Mouse (Mus musculus): ENCODE data around the gene Mpzl3.

The Mpzl3 gene

DNA sequence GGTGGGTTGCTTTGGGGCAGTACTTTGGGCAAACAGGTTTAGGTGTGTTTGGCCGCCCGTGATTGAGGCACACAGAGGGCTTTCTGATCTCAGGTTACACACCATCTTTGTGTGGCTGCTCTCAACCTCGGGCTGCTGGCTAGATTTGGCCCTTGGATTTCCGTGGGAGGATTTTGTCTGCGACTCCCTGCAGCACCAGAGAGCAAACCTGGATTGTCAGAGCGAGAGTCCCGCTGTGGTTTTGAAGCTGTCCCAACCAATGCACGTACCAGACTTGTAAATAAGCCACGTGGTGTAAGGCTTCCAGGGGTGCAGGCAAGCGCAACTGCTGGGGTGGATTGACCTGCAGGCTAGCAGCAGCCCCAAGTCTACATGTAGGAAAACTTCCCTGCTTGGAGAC is 12.0 kb upstream of the Mpzl3 start:
- 2% methylated on average over 10 of the region's 10 CpGs for WGBS

DNA sequence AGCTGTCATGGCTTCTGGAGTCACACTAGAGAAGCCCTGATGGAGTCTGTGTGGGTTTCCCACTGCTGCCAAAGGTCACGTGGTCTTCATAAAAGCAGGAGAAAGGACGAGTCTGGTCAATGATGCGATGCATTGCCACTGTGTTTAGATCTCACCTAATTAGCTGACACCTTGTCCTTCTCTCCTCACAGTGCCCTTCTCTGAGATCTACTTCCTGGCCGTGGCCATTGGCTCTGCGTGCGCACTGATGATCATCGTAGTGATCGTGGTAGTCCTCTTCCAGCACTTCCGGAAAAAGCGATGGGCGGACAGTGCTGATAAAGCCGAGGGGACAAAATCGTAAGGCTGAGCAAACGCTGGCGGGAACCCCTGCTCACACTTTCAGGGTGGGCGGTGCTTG is 8.0 kb upstream of the Mpzl3 start:
- WGBS: 88% methylated on average over 16 of the region's 16 CpGs

DNA sequence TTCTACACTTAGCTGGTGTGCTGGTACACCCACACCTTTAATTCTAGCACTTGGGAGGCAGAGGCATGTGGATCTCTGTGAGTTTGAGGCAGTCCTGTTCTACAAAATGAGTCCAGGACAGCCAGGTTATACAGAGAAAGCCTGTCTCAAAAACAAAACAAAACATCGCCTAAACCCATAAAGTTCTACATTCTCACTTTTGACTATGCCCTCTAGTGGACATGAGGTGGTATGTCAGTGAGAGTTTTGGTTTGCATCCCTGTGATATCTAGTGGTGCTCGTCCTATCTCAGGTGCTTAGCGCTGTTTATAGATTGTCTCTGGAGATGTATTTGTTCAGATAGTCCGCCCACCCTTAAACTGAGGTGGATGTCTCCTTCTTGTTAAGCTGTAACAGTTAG is 6.5 kb upstream of the Mpzl3 start:
- WGBS: 21% methylated on average over 4 of the region's 4 CpGs

DNA sequence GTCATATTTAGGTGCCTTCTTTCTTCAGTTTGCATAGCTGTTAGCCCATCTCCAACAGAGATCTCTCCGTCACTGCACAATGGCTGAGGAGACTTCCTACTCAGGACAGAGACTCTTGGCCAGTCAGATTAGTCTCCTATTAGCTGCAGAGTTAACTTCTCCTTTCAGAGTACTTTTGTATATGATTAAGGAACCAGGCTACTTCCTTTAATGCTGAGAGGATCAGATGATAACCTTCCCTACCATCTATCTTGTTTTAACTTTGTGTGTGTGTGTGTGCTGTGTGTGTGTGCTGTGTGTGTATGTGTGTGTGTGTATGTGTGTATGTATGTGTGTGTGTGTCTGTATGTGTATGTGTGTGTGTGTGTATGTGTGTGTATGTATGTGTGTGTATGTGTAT is 5.3 kb upstream of the Mpzl3 start:
- WGBS: 79% methylated on average over 1 of the region's 1 CpGs

DNA sequence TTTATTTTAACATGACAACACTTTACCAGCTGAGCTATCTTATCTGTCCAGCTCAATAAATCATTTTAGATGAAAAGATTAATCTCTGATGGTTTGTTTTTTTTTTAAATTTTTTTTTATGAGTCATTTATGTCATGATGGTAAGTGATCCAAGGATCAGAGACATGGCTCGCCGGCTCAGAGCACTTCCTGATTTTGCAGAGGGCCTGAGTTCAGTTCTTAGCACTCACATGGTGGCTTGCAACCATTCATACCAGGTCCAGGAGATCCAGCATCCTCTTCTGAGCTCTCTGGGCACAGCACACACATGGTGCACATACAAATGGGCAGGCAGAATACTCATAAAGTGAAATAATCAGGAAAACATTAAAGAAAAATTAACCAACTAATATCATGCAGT is 4.7 kb upstream of the Mpzl3 start:
- WGBS: 86% methylated on average over 2 of the region's 2 CpGs

DNA sequence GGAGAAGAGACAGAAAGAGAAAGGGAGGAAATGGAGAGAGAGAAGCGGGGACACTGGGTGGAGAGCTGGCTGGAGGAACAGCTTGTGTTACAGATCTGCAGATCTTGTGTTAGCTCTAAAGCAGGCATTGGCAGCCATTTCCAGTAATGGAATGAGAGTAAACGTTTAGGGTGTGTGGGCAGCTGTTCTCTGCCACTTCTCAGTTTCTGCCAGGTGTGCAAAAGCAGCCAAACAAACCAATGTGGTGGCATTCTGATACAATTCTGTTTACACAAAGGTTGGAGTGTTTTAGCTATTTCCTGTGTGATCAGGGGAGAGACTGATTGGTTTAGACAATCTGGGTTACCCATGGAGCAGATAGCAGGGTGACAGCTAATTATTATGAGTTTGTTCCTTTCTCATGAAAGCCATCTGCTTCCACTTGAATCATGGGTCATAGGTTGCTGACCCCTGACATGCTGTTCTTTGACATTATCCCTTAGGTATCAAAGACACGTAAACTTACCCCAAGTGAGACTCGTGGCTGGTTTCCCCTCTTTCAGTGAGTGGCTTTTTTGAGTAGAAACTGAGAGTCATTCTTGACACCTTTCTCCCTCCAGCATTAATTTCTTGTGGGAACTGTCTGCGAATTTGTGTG is 3.4 kb downstream of the Mpzl3 start:
- WGBS: 55% methylated on average over 5 of the region's 5 CpGs

DNA sequence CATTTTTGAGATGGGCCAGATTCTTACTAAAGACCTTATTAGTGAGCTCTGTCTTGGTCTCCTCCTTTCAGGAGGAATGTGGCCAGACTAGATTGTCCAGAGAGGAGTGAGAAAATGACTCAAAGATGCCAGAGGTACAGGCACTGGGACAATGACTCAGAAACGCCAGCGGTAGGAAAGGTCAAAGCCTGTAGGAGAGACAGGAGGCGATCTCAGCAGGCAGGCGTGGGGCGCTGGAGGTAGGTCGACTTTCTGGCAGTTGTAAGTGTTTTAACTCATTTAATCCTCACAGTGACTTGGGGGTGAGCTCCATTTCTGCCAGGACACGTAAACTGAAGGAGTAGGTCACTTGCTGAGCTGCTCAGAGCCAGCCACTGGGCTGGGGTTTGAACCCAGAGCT is 5.2 kb downstream of the Mpzl3 start:
- 63% methylated on average over 7 of the region's 7 CpGs for WGBS

DNA sequence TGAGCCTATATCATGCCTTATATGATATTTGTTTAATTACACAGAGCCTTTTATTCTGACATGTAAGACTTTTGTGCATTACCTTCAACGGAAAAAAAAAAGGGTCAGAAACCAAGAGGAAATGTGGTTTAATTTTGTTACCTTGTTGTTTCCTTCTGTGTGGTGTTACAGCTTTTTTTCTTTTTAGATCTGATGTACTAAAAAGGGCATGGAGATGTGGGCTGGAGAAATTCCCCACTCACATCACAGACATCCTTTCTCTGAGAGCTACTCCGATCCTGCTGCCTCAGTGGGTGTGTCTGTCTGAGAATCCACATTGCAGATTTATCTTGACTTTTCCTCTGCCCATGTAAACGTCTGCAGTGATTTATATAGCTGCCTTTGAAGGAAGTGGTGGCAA is 7.7 kb downstream of the Mpzl3 start:
- WGBS: 53% methylated on average over 3 of the region's 3 CpGs

DNA sequence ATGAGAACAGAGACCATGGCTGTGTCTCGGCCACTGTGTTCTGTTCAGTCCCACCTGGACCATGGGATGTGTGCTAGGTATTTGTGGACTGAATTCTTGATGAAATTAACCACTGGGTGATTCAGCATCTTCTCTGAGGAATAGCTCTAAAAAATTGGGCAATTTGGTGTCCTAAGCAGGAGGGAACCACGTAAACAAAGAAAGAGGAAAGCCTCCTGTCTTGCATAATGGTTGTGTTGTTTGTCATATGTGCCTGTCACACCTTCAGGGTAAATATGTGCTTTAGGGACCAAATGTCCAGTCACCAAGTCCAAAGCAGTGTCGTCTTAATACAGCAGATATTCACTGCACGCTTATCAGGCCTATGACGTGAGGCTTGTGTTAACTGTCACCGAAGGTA is 9.4 kb downstream of the Mpzl3 start:
- 94% methylated on average over 6 of the region's 6 CpGs for WGBS

DNA sequence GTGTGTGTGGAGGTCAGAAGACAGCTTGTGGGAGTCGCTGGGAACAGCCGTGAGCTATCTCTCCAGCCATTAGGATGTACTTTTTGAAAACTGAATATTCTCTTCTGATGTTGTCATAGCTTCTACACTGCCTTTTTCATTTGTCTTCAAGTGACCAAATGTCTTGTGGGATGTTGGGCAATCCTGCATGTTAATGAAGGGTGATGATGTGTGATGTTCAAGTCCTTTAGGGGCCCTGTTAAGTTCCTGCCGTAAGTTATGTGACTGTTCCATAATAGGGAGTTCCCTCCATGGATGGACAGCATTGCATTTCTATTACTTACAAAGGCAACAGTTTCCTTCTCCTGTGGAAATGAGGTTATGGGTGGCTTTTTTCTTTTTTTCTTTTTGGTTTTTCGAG is 11.7 kb downstream of the Mpzl3 start:
- 83% methylated on average over 4 of the region's 4 CpGs for WGBS

DNA sequence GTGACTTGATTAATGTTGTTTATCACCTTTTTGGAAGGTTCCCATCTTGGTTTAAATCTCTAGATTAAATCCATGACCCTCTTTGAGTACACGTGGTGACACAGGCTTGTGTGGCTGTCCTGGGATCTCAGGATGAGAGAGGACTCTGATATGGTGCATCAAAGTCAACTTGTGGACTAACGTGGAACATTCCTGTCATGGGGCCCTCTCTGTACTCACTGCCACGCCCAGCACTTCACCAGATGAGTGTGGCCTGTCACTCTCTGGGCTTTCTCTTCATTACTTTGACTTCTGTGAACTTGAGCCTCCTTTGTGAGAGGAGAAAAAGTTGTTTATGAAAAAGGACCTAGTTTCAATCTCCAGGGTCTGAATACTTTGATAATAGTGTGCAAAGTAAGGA is 16.8 kb downstream of the Mpzl3 start:
- 73% methylated on average over 3 of the region's 3 CpGs for whole genome bisulfite sequencing

DNA sequence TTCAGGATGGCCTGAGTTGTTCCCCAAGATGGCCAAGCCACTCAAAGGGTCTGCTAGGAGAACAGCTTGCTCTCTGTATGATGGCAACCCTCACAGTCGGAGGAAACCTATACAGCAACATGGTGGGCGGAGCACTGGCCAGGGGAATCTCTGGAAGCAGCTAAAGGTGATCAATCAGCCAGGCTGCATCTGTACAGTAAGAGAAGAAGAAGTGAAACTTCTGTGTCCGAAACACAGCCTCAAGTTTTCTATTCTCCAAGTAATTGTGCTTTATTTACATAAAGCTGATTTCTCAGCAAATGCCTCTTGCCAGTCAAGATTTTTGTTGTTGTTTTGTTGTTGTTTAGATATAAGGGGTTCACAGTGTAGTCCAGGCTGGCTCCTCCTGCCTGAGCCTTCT is 22.9 kb downstream of the Mpzl3 start:
- WGBS: 67% methylated on average over 3 of the region's 3 CpGs

DNA sequence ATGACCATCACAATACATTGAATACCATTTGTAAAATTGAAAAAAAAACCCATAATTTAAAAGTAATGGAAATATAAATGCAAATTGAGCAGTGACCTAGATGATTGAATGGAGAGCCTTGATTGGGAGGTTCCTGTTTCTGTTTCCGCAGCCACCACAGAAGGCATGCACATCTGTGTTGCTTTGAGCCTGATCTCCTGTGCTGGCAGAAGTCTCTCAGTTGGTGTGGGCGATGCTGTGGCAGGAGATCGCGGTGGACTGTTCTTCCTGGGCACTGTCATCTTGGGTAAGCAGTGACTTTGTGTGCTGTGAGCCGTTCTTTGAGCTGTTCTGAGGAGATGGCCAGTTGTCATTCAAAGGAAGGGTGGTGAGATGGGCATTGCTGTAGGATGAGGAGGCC is 24.0 kb downstream of the Mpzl3 start, which contains the start of gene Jaml:
Gene Jaml, plus strand, starts transcription at position 173 of the 400 bp plus-strand sequence.
- 74% methylated on average over 5 of the region's 5 CpGs for WGBS

DNA sequence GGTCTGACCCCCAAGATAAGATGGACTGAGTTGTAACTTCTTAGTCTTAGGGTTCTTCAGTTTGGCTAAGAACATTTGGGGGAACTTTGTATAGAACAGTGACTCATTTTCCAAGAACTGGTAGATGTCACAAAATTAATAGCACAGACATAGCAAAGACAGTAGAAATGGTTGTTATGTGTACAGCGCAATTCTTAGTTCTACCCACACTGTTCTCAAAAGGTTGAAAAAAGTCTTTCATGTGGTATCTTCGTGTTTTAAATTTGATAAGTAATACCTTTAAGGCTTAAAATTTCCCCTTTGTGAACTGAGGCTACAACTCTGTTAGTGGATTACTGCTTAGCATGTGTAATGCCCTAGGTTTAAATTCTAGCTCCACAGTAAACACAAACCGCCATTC is 28.1 kb downstream of the Mpzl3 start:
- WGBS: 86% methylated on average over 3 of the region's 3 CpGs

DNA sequence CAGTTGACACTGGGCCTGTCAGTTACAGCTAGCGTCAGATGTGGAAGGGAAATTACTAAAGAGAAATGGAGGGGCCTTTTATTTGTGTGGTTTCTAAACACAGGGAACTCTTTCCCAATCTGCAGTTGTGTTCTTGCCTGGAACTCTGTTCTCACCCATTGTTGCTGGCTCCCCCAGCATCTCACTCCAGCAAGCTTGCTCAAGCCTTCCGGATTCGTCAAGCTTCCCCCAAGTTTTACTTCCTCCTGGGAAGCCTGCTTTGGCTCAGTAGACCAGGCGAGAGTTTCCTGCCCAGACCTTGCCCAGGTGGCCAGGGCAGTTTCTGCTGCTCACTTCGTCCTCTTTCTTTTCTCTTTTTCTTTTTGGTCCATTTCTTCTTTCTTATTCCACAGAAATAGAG is 29.6 kb downstream of the Mpzl3 start:
- WGBS: 75% methylated on average over 5 of the region's 5 CpGs

DNA sequence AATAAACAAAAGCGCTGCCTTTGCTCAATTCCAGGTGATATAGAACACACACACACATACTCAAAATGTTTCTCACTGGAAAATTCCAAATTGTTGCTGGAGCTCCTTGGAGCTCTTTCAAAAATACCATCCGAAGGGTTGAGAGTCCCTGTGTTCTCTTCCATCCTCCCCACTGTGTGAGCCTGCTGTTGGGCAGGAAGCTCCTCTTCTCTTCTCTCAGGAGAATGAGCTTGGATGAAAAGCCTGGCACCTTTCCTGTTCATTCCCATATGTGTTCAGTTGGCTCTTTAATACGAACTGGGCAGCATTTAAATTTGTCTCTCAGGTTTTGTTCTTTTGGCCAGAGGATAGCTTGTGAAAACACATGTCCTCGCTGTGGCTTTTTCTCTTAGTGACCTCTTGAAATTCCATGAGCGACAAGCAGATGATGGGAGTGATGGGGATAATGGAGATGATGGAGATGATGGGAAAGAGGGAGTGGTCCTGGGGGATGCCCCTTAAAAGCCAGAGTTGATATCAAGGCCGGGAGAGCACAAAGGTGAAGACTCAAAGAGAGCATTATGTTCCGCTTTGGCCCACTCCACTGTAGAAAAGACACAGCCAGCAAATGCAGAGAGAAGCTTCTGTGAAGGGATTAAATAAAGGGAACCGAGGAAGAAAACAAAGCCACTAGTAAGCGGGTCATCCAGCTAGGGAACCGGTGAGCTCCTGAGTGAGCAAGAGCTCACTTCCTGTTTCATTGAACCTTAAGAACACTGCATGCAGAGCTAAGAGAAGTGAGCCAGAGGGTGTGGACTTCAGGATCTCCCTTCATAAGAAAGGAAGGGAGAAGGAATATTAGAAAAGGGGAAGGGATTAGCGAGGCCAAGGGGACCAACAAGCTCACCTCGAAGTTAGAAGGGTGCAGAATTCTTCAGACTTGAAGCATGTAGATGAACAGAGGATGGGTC is 31.0 kb downstream of the Mpzl3 start:
- 68% methylated on average over 12 of the region's 12 CpGs for WGBS

DNA sequence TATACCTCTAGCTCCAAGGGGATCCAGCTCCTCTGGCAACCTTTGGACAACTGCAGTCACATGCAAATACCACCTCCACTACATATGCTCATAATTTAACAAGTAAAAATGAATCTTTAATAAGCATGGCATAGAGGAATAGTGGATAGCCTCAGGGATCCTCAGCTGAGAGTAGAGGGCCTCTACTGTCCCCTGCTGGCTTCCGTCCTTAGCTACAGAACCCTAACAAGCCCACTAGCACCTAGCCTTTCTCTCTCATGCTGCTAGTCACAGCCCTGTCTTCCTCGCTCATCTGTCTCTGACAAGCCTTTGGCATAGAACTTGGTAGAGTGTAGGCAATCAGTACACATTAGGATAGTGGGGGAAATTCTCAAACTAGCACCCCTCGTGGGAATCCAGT is 35.8 kb downstream of the Mpzl3 start:
- WGBS: 82% methylated on average over 3 of the region's 3 CpGs

DNA sequence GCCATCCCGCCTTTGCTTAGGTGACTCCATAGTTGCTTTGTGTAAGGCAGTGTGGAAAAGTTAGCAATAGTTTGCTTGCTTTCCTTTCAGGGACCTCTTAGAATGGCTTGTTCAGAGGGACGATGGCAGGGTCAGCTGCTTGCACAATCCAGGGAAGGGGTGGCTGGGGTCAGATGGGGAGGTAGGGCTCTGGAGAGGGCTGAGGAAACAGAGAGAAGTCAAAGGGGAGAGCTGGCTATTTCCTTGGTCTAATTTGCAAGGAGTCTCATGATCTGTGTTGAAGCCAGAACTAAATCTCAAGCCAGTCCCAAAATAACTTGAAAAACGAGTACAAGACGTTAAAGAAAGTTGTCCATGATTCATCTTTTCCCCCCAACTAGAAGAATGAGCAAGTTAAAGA is 37.7 kb downstream of the Mpzl3 start:
- 45% methylated on average over 4 of the region's 4 CpGs for WGBS

DNA sequence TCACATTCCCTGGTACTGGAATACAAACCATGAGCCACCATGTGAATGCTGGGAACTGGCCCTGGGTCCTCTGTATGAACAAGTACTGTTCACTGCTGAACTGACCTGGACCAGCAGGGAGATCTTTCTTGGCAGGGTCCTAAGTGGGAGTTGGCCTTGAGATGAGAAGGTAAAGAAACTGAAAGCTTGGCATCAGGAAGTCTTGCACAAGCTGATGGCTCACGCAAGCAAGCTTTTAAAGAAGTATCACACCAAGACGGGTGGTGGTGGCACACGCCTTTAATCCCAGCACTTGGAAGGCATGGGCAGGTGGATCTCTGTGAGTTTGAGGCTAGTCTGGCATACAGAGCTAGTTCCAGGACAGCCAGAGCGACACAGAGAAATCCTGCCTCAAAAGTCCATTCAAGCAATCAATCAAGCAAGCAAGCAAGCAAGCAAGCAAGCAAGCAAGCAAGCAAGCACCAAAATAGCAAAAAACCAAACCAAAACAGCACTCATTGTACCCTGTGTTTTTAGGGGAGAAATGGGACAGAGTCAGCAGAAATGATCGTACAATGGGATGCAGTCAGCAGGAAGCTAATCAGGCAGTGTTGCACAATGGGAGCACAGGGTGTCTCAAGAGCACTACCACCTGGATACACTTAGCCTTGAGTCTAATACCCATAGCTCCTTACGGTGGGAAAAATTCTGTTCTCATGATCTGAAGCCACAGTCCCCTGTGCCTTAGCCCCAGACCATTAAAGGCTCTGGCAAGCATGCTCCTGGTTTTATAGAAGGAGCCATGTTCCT is 40.4 kb downstream of the Mpzl3 start:
- WGBS: 82% methylated on average over 6 of the region's 6 CpGs

DNA sequence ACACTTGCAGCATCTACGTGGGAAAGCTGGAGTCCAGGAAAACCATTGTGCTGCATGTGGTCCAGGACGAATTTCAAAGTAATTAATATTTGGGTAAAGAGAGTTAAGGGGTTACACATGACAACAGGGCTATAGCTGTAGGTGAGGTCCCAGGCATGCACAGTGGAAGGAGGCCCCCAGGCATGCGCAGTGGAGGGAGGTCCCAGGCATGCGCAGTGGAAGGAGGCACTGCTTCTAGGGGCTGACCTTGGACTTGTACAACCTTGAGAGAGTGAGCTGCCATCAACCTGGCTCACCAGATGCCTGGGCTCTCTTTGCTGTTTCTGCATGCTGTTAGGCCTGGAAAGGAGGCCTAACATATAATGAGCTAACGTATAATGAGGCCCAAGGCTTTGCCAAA is 42.9 kb downstream of the Mpzl3 start:
- WGBS: 88% methylated on average over 5 of the region's 5 CpGs

DNA sequence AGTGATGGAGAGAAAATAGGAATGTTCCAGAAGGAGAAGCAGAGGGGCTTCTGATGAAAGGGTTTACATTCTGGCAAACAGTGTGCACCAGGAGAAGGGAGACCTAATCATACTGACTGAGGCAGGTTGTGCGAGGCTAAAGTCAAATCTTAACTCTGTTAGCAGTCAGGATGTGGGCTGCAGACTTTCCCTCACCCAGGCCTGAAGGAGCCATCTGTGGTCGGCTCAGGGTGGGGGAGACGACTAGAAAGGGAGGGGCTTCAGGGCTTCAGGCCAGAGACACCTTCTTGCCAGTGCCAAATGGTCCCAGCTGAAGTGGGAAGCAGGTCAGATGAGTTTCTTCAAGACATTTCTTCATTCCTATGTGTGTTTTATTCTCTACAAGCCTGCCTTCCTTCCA is 43.4 kb downstream of the Mpzl3 start:
- 47% methylated on average over 3 of the region's 3 CpGs for WGBS

DNA sequence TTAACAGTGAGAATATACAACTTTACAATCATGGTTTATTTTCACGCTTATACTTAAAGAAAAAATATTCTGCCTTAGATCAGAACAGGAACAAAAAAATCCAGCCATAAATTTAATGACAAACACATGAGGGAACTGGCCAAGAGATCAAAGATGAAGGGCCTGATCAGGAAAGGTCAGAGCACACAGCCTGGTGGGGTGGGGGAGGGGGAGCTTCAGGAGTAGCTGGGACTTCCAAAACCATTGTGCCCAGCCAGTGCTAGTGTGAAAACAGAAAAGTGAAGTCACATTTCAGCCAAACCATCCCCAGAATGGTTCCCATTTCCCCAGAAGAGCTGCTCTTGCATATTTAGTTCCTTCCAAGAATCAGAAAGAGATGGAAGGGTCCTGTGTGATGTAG is 47.5 kb downstream of the Mpzl3 start:
- WGBS: 88% methylated on average over 1 of the region's 1 CpGs
